Mouse (Mus musculus) fibroblast of lung, adult 2 months (primary cell): Measurements from ENCODE around the gene St6galnac3.

Experiments used
- DNase-seq: peaks from one replicate; pipeline ENCODE4 v3.0.0-alpha.2; 2011; ENCODE audit warnings: low read depth

Gene St6galnac3

GRCm38 (mm10) chr3:153584836-153585235 is 140.1 kb downstream of the St6galnac3 start:
- no peak for DNase-seq

DNA sequence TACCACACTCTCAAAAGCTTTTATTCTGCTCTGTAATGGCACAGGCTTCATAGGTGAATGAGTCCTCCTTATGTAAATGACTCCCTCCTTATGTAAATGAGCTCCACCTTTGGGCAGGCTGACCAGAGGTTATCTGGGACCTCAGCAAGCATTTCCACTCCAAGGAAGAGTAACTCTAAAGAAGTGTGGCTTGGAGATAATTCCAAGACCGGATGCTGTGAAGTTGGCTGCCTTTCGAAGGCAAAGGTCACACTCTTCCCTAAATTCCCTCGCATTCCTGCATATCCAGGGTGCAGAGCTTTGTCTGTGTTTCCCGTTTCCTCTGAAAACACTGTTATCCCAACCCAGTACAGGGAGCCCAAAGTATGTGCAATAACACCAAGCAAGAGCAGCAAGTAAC is 142.9 kb downstream of the St6galnac3 start:
- DNase-seq: no peak

GRCm38 (mm10) chr3:153580625-153581024 is 144.3 kb downstream of the St6galnac3 start:
- no peak for DNase-seq

- no peak for DNase-seq
Measured at GRCm38 (mm10) chr3:153580136-153580535, 144.8 kb downstream of the St6galnac3 start.

DNA sequence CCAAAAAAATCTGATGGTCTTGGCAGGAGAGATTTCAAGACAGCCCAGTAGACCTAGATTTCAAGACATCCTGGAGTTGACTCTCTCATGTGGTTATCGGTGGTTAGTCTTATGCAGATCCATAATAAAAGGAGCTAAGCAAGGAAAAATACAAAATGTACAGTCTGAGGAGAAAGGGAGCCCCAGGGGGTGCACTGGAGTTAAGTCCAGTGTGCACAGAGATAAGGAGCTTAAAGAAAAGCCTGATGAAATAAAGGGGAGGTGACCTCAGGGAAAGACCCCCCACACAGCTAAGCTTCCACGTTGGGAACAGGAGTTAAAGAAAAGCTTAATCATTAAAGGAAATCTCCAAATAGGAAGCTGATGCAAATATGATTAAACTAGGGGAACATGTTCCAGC is 147.7 kb downstream of the St6galnac3 start:
- no peak for DNase-seq

DNA sequence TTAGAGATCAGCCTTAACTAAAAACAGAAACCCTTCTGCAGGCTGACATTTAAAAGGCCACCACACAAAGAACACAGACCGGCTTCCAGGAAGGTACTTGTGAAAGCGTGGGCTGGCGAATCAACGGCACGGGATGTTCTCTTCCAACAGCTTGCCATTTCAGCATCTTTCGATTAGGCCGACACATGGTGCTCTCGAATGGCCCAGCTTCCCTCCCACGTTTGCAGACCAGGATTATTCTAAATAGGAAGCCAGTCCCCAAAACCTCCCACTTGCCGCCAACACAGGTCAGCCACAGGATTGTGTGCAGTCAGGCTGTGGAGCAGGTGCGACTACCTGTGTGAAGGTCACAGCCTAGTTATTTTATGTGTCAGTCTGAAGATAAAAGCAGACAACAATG is 153.8 kb downstream of the St6galnac3 start:
- no peak for DNase-seq

- DNase-seq: no peak
Measured at GRCm38 (mm10) chr3:153568815-153569214, 156.2 kb downstream of the St6galnac3 start.

- no peak for DNase-seq
Measured at GRCm38 (mm10) chr3:153567913-153568312, 157.1 kb downstream of the St6galnac3 start.

DNA sequence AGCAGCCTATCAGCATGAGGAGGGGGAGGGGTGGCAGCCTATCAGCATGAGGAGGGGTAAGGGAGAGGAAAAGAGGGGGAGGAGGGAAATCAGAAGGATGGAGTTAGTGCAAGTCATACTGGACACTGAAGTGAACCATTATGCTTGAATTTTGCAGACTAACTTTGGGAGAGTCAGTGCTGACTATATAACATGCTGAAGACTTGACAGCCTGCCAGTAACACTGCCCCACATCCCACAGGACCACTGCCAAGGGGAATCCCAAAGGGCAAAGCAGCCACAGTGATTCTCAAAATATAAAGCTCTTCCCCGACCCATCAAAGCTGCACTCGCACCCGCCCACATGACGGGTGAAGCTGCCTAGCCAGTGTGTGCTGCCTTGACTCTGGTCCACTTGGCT is 157.5 kb downstream of the St6galnac3 start:
- DNase-seq: no peak

DNA sequence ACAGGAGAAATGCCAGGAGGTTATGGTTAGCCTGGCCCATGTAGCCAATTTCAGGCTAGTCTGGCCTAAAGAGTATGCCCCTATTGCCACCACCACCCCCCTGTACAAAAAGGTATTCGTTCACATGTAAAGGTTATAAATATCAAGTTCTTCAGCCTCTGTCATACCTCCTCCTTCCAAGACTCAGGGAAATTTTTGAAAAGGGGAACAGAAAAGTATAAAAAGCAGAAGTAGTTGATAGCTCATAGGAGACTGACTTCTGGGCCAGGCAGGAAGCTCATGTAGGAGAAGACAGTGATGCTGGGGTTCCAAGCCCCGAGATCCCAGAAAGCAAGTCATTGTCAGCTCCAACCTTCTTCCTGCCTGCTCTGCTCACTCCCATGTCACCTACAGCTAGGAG is 158.9 kb downstream of the St6galnac3 start:
- no peak for DNase-seq

- DNase-seq: no peak
Measured at GRCm38 (mm10) chr3:153560897-153561296, 164.1 kb downstream of the St6galnac3 start.

DNA sequence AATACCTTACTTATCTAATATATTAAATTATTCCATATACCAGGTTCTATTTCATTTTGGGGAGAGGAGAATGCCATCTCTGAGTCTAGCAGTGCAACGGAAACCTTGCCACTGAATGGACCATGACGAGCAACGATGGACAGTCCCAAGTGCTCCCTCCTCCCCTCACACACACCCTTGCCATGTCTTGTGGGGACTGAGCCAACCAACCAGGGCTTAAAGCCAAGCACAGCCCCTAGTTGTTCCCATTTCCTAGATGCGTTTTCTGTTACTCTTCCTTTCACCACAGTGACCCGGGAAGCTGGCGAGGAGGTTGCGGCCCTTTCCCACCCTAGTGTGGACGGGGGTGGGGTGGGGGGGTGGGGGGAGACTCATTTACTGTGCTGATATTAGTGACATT is 165.4 kb downstream of the St6galnac3 start:
- no peak for DNase-seq

- no peak for DNase-seq
Measured at GRCm38 (mm10) chr3:153556621-153557020, 168.4 kb downstream of the St6galnac3 start.

- no peak for DNase-seq
Measured at GRCm38 (mm10) chr3:153553712-153554111, 171.3 kb downstream of the St6galnac3 start.

DNA sequence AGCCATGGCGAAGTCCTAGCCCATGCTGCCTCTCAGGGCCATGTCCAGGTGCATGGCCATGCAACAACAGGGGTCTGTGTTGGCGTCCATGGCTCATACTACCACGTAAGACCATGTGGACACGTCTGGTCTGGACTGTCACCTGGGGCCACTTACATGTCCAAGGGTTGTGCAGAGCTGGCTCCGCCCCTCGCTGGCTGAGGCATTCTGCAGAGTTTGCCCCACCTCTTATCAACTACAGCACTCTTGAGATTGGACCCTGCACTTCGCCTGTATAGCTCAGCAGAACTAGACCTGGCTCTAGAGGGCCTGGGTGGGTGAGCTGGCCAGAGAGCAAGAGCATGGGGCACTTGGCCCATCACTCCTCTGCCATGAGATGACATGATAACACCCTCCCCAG is 171.7 kb downstream of the St6galnac3 start:
- no peak for DNase-seq

DNA sequence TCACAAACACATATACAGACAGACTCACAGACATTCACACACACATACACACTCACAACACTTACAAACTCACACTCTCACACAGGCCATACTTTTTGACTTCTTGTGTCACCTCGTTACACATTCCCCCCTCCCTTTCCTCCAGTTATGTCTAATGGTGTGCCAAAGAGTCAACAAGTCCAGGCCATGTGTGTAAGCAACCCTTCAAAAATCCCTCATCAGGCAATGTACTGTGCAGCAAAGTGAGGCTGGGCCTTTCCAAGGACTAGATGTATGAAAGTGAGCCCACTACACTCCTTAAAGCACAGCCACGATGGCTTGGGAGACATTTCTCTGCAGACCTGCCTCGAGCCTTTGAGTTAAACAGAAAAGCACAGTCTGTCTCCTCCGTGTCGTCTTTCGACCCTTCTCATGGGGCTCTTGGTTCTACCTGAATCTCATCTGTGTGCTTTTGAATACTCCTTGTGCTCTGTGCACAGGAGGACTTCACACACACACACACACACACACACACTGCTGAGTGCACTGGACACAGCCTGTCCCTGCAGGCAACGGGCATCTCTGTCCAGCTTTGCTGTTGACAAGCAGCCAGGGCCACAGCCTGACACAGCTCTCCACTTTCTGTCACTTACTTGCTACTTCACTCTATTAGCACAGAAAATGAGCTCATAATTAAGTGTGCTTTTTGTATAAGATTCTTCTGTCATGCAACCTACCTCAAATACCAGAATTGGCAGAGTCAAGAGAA is 177.9 kb downstream of the St6galnac3 start:
- no peak for DNase-seq

DNA sequence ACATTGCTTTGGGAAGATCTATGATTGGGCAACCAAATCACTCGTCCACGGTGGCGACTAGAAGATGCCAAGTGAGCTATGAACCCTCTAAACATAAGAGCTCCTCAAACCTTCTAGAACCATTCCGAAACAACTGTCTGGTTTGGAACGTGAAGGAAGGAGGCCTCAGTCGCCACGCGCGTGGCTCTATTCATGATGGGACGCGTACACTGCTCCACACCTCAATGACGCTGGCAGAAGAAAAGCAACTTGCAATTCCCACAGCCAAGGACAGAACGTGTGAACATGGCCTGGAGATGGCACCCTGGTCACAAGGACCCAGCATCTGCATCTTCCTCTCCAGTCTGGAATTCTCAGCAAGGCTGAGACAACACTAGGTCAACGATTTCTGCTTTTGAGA is 185.1 kb downstream of the St6galnac3 start:
- DNase-seq: no peak

- no peak for DNase-seq
Measured at GRCm38 (mm10) chr3:153538396-153538795, 186.6 kb downstream of the St6galnac3 start.

DNA sequence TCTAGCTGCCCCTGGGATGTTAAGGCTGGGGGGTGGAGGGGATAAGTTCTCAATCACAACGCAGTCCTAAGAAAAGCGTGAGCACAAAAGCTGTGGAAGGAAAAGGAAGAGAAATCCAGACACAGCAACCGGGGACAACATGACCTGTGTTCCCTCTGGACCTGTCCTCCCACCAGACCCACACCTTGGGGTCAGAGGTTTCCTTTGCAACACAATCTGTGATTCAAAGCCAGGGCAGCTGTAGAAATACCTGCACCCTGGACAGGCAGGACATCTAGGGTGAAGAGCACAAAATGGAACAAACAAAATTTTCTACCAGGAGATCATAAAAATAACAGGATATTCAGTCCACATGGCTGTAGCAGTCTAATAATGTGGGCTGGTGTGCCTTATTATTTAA is 187.5 kb downstream of the St6galnac3 start:
- DNase-seq: no peak

- no peak for DNase-seq
Measured at GRCm38 (mm10) chr3:153536260-153536659, 188.7 kb downstream of the St6galnac3 start.

DNA sequence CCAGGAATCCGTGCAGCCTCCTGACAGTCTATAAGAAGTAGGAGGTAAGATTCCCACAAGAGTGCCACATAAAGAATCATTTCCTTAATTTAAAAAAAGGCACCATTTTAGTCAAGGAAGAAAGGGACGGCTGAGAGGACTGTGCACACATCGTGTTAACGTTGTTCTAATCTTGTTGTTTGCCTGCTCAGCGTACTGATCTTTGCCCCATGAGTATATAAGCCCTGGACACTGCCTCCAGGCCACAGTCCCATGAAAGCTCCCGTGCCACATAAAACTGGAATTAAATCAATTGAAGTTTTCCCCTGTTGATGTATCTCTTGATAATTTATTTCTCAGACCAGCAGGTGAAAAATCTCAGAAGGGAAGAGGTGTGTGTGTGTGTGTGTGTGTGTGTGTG is 195.8 kb downstream of the St6galnac3 start:
- DNase-seq: no peak

DNA sequence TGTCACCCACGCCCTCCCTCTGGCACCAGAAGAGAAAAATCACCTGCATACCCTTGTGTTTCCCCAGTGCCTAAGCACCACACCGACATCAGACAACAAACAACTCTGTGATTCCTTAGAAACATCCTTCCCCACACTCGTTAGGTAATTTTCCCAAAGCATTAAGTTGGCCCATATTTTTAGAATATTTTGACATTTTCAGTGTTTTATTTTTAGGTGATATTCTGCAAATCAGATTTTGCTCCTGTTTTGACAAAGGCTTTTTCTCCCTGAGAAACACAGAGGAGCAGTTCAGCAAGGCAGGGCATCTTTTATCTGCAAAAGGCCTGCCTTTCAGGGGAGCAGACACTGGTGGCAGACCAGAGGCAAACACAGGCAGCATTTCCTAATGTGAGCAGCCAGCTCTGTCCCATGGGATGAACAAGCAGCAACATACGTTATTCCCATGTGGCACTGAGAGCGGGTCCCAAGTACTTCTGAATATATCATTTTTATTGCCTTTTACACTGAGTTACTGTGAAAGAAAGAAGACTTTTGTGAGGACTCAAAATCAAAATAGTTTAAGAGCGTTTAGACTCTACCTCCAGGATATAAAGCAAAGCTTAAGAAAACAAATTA is 199.7 kb downstream of the St6galnac3 start:
- no peak for DNase-seq

- DNase-seq: no peak
Measured at GRCm38 (mm10) chr3:153516848-153517247, 208.1 kb downstream of the St6galnac3 start.

DNA sequence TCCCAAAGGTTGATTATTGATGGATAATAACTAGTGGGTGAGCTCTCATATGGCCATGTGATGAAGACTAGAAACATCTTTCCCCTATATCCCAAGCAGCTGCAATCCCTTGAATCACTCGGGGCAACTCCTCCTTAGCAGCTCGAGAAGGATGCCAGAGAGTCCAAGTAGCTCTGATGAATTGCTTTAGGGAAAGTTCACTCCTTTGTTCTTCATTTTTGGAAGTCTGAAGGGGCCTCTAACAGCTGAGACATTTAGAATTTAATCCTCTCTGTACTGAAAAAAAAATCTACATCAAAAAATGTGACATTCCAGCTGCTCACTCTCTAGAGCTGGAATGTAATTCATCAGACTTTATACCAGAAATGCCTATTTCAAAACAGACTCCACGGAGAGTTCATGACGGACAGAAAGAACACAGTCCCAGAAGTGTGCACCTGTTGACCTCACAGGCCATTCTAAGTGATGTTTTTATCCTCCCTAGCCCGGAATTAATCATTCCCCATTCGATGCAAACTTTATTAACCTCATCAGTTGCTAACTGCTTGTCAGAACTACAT is 211.4 kb downstream of the St6galnac3 start:
- no peak for DNase-seq
